Mouse (Mus musculus) hindbrain, embryonic 16.5 days (tissue): ENCODE measurements around the gene Pih1d1. TPM values are rescaled to one million over a fixed set of nuclear protein-coding genes. Genes with fewer than 3 reads are reported as not detected.

Experiments
- ATAC-seq: fragments of 200-750 bp; cut with Nextera tagmentation; 2 replicates; pipeline ENCODE4 v1.8.0; 2017; ENCODE audit warnings: moderate TSS enrichment, moderate library complexity
- H3K27ac ChIP-seq: fragments of 300-500 bp; sonication (generic); 2 replicates; pipeline ENCODE4 v1.5.1; 2014; ENCODE audit warnings: low read depth, mild to moderate bottlenecking, control low read depth, low read length, moderate library complexity
- H3K27me3 ChIP-seq: fragments of 300-500 bp; sonication (generic); replicated peaks from 2 replicates; pipeline ENCODE4 v1.6.1; 2014; ENCODE audit warnings: low read length; ENCODE audit not compliant: control insufficient read depth, insufficient read depth
- H3K36me3 ChIP-seq: fragments of 300-500 bp; sonication (generic); 2 replicates; pipeline ENCODE4 v1.6.1; 2014; ENCODE audit warnings: mild to moderate bottlenecking, low read length, moderate library complexity, mixed read lengths; ENCODE audit not compliant: control insufficient read depth, insufficient read depth
- H3K4me1 ChIP-seq: fragments of 300-500 bp; sonication (generic); 2 replicates; pipeline ENCODE4 v1.6.1; 2014; ENCODE audit warnings: low read depth, low read length; ENCODE audit not compliant: control insufficient read depth, insufficient read depth
- H3K4me2 ChIP-seq: fragments of 300-500 bp; sonication (generic); 2 replicates; pipeline ENCODE4 v1.6.1; 2014; ENCODE audit warnings: mild to moderate bottlenecking, low read length, control low read depth, moderate library complexity
- H3K4me3 ChIP-seq: fragments of 300-500 bp; sonication (generic); 2 replicates; pipeline ENCODE4 v1.5.1; 2014; ENCODE audit warnings: mild to moderate bottlenecking, low read length, control low read depth, moderate library complexity
- H3K9ac ChIP-seq: fragments of 300-500 bp; sonication (generic); 2 replicates; pipeline ENCODE4 v1.6.1; 2014; ENCODE audit warnings: low read depth, mild to moderate bottlenecking, control low read depth, low read length, moderate library complexity
- H3K9me3 ChIP-seq: fragments of 300-500 bp; sonication (generic); 2 replicates; pipeline ENCODE4 v1.6.1; 2014; ENCODE audit warnings: mild to moderate bottlenecking, low read length, moderate library complexity; ENCODE audit not compliant: control insufficient read depth
- WGBS: fragments of 180-500 bp; shearing (Covaris S2); extraction: QIAGEN DNeasy Blood & Tissue Kit; methylation state at CpG from one replicate; pipeline ENCODE4 v1.1.7; 2014; 5-methylcytosine and 5-hydroxymethylcytosine counted together
- polyA plus RNA-seq: library from polyadenylated mRNA; unstranded; fragments of >200 nt; fragmentation: Nextera tagmentation; extraction: Ambion mirVana; gene quantifications from 2 replicates; pipeline ENCODE4 v1.2.1, GENCODE M21; 2015

Pih1d1 gene
- polyA plus RNA-seq, 1 experiment from 2014 or later: 97.6 TPM

DNA sequence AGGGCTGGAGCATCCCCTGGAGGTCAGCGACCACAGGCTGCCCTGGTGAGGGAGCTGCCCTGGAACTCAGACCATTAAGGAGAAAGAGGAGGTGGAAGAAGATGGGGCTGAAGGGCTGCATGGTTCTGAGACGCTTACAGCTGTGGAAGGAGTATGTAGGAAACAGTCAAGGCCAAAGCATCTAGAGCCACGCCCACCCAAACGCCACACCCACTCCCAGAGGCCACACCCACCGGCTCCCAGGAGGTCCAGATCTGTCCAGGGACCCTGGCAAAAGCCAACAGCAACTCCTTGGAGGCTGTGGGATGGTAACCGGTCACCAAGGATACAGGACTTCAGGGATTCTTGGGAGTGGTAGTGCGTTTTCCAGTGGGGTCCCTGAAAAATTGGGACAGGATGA lies 24.4 kb downstream of the Pih1d1 start:
- no peak overlapping the region for H3K9ac ChIP-seq
- H3K36me3 ChIP-seq: no peaks in the 10 kb centered on the region
- H3K4me2 ChIP-seq: no peak overlapping the region
- peaks cover 20% of the 10 kb centered on the region for H3K4me1 ChIP-seq
- no peak overlapping the region for H3K4me3 ChIP-seq
- no peaks in the 10 kb centered on the region for H3K9me3 ChIP-seq
- peaks cover 92% of the 10 kb centered on the region for H3K27me3 ChIP-seq
- 22% methylated on average over 7 of the region's 7 CpGs for WGBS
- ATAC-seq: no peak
- no peak overlapping the region for H3K27ac ChIP-seq

DNA sequence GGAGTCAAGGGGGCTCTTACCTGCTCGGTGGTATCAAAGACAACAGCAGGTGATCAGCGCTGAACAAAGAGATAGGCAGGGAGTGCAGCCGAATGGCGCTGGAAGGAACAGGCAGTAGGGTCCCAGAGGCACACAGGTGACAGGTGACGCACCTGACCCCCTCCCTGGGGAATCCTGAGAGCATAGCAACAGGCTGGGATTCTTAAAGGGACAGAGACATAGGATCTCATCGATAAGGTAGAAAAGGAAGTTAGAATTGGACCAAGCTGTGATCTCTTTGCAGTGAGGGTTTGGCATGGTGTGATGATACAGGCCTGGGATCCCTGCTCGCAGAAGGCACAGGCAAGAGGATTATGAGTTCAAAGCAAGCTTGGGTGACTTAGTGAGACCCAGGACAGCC lies 25.4 kb downstream of the Pih1d1 start, which contains the start of gene Gfy:
Gfy (minus strand) TSS at position 101 of the 400 bp plus-strand sequence.
- Histone ChIP-seq H3K9ac (no peak within 1 kb of the TSS), H3K27ac (no peak within 1 kb of the TSS), H3K4me1 (peaks cover 20% of the 10 kb centered on the region), H3K4me3 (no peak within 1 kb of the TSS), H3K27me3 (peaks cover 91% of the 10 kb centered on the region), H3K4me2 (no peak within 1 kb of the TSS), H3K9me3 (no peaks in the 10 kb centered on the region), H3K36me3 (no peaks in the 10 kb centered on the region)
- 32% methylated on average over 7 of the region's 7 CpGs for WGBS
- ATAC-seq: no peak

DNA sequence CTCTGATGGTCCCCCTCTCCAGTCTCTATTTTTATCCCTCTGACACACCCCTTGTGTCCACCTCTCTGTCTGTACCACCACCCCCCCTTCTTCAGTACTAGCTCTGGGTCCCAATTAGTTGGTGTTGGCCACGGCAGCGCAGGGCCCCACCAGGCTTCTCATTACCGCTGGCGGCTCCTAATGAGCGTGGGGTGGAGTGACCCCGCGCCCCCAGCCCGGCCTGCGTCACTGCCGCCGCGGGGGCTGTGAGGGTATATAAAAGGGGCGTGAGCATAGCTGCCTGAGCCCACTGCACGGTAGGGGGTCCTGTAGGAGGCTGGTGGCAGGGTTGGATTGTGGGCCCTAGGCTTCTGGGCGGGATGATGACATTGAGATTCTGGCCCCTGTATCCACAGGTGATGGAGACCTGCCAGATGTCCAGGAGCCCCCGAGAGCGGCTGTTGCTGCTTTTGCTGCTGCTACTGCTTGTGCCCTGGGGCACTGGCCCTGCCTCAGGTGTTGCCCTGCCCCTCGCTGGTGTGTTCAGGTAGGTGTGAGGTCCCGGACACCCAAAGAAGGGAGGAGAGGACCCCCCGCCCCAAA lies 26.9 kb downstream of the Pih1d1 start, which contains the start of gene Pth2:
Pth2 (plus strand) TSS at position 100 of the 582 bp plus-strand sequence.
- Histone ChIP-seq H3K27ac (no peak within 1 kb of the TSS), H3K4me3 (peak within 1 kb of the TSS; percentile 42), H3K9me3 (no peaks in the 10 kb centered on the region), H3K4me1 (peaks cover 19% of the 10 kb centered on the region), H3K27me3 (peaks cover 84% of the 10 kb centered on the region), H3K4me2 (peak within 1 kb of the TSS; percentile 77), H3K36me3 (no peaks in the 10 kb centered on the region), H3K9ac (peak within 1 kb of the TSS; percentile 47)
- 18% methylated on average over 19 of the region's 20 CpGs for WGBS
- no peak for ATAC-seq

DNA sequence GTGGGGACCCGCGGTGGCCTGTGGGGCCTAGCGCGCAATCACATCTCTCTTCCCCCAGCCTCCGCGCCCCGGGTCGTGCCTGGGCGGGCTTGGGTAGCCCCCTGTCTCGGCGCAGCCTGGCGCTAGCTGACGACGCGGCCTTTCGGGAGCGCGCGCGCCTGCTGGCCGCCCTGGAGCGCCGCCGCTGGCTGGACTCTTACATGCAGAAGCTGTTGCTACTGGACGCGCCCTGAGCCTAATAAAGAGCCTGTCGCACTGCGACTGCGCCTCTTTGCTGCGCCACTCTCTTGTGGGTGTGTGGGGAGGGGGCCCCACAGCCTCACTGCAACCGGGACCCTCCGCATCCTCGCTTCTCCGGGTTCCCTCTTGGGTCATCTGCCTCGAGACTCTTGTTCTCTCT lies 27.4 kb downstream of the Pih1d1 start:
- peaks cover 79% of the 10 kb centered on the region for H3K27me3 ChIP-seq
- H3K4me3 ChIP-seq: peak overlapping the region; percentile 42
- peak overlapping the region; percentile 77 for H3K4me2 ChIP-seq
- H3K27ac ChIP-seq: no peak overlapping the region
- 5% methylated on average over 35 of the region's 35 CpGs for WGBS
- no peak for ATAC-seq
- no peaks in the 10 kb centered on the region for H3K36me3 ChIP-seq
- H3K9ac ChIP-seq: peak overlapping the region; percentile 47
- peaks cover 14% of the 10 kb centered on the region for H3K4me1 ChIP-seq
- H3K9me3 ChIP-seq: no peaks in the 10 kb centered on the region

DNA sequence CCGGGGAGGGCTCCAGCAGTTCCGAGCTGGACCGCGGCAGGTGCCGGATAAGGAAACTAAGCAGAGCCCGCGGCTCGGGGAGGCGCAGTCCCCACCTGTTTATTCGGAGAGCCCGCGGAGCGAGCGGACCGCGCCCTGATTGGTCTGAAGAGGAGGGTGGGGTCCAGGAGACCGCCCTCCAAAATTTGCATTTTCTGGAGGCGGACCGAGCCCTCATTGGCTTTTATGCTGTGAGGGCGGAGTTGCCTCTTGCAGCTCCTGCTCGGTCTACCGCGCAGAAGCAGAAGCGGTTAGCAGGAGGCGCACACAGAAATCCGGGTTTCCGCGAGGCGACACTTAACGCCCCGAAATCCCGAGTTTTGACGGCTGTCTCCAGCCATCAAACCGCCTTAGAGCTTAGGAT lies 28.1 kb downstream of the Pih1d1 start:
- H3K36me3 ChIP-seq: no peaks in the 10 kb centered on the region
- H3K4me3 ChIP-seq: peak overlapping the region; percentile 42
- peak overlapping the region; percentile 51 for H3K9ac ChIP-seq
- WGBS: under 1% methylated on average over 34 of the region's 34 CpGs
- H3K27me3 ChIP-seq: peaks cover 73% of the 10 kb centered on the region
- H3K4me2 ChIP-seq: peak overlapping the region; percentile 77
- peaks cover 13% of the 10 kb centered on the region for H3K4me1 ChIP-seq
- no peak overlapping the region for H3K27ac ChIP-seq
- H3K9me3 ChIP-seq: no peaks in the 10 kb centered on the region
- ATAC-seq: peak; percentile 92

DNA sequence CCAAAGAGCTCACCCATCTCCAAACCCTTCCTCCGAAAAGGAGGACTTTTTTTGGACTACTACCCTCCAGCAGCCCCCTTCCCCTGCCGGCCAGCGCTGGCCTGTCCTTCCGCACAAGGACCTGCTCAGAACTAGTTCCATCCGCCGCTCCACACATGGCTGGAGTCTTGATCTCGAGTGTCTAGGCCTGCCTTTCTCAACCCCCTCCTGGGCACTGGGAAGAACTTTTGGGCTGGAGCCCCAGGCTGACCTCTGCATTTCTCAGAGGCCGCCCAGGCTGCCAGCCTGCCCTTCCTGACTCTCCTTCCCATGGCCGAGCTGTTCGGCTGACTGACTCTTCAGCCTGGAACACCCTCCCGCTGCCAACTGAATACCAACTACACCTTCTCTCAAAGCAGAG lies 28.5 kb downstream of the Pih1d1 start:
- Histone ChIP-seq H3K9ac (peak overlapping the region; percentile 51), H3K36me3 (no peaks in the 10 kb centered on the region), H3K9me3 (no peaks in the 10 kb centered on the region), H3K27ac (no peak overlapping the region), H3K4me3 (peak overlapping the region; percentile 42), H3K4me1 (peaks cover 13% of the 10 kb centered on the region), H3K4me2 (peak overlapping the region; percentile 77), H3K27me3 (peaks cover 70% of the 10 kb centered on the region)
- WGBS: 17% methylated on average over 11 of the region's 11 CpGs
- ATAC-seq: peak; percentile 18; the same call in 1 of the 2 replicates

DNA sequence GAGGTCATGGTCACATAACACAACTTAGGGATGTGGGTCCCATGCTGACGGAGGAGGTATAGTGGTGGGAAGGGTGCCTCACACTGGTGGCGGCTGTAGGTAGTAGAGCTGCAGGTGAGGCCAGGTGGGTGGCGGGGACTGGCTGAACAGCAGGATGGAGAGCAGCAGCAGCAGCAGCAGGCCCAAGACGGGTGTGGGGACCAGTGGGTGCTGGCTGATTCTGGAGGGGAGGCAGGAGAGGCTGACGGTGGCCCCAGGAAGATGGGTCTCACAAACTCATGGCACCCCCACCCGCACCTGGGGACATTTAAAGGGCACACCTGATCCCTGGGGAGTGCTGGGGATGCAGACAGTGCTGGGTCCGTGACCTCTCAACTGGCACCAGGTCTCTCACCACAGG lies 29.6 kb downstream of the Pih1d1 start:
- H3K27me3 ChIP-seq: peaks cover 59% of the 10 kb centered on the region
- H3K9me3 ChIP-seq: no peaks in the 10 kb centered on the region
- no peak overlapping the region for H3K4me3 ChIP-seq
- H3K9ac ChIP-seq: no peak overlapping the region
- no peak overlapping the region for H3K27ac ChIP-seq
- 55% methylated on average over 7 of the region's 7 CpGs for WGBS
- H3K4me2 ChIP-seq: no peak overlapping the region
- peaks cover 13% of the 10 kb centered on the region for H3K4me1 ChIP-seq
- H3K36me3 ChIP-seq: no peaks in the 10 kb centered on the region
- no peak for ATAC-seq

DNA sequence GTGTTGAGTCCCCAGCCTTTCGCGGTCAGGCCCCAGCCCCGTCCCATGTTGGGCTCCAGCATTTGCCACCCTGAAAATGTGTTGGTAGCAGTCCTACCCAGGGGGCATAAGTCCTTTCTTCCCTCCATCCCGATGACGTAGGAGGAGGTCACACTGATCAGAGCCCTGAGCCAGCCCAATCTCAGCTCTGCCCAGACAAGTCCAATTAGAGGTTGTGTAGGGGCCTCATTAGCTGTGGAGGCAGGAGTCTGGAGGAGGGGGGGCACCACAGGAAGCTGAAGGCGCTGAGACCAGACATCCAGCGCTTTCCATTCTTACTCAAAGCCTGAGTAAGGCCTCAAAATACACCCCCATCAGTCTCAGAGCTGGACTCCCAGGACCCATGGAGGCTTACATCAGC lies 31.8 kb downstream of the Pih1d1 start:
- no peaks in the 10 kb centered on the region for H3K9me3 ChIP-seq
- no peak for ATAC-seq
- peaks cover 41% of the 10 kb centered on the region for H3K27me3 ChIP-seq
- H3K36me3 ChIP-seq: no peaks in the 10 kb centered on the region
- peaks cover 13% of the 10 kb centered on the region for H3K4me1 ChIP-seq
- H3K9ac ChIP-seq: no peak overlapping the region
- WGBS: 65% methylated on average over 7 of the region's 7 CpGs
- no peak overlapping the region for H3K4me2 ChIP-seq
- no peak overlapping the region for H3K4me3 ChIP-seq
- no peak overlapping the region for H3K27ac ChIP-seq

DNA sequence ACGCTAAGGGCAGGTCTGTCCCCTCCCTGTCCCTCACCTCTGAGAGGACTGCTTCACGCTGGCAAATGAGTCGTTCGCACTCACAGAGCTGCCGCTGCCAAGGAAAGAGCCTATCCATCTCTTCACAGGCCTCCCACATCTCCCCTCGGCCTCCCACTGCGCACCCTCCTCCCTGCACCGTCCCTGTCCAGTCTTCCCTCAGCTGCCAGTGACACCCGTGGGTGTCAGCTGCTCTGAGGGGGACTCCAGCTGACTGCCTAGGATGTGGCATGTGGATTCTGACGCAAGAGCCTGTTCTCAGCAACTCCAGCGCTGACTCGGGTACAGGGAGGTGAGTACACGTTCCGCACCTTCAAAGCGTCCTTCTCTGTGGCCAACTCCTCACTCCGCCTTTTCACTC lies 35.5 kb downstream of the Pih1d1 start:
- Histone ChIP-seq H3K4me1 (no peaks in the 10 kb centered on the region; the same call in 1 of the 2 replicates), H3K36me3 (no peaks in the 10 kb centered on the region), H3K9me3 (no peaks in the 10 kb centered on the region), H3K9ac (0 out of 2 replicates have a peak overlapping the region, but pooled peaks have one; percentile 13), H3K4me3 (no peak overlapping the region), H3K27ac (no peak overlapping the region), H3K27me3 (peaks cover 11% of the 10 kb centered on the region), H3K4me2 (no peak overlapping the region)
- WGBS: 66% methylated on average over 15 of the region's 16 CpGs
- no peak for ATAC-seq
